Mouse (Mus musculus) layer of hippocampus, adult 8-10 months (tissue): ENCODE data around the gene Tpsb2. TPM values are rescaled to one million over a fixed set of nuclear protein-coding genes. Genes with fewer than 3 reads are reported as not detected.
A peak's percentile ranks its signal among the peaks of the same experiment; 100 is the strongest.

Source experiments
- DNase-seq, 2 experiments: peaks; one replicate each; pipeline ENCODE4 v3.0.0; 2022; ENCODE audit warnings: low spot score in 2 of 2
- total RNA-seq, 4 experiments: library from RNA; stranded (reverse); gene quantifications; 2 replicates each; pipeline ENCODE4 v1.2.4; 2022

The Tpsb2 gene
- total RNA-seq, 4 experiments from 2014 or later, result 0.31 to 1.0 (median 0.59) TPM

GRCm38 (mm10) chr17:25406011-25406441 is 39.9 kb downstream of the Tpsb2 start:
- DNase-seq, result peak in 1 of 2 experiments; percentile 52

DNA sequence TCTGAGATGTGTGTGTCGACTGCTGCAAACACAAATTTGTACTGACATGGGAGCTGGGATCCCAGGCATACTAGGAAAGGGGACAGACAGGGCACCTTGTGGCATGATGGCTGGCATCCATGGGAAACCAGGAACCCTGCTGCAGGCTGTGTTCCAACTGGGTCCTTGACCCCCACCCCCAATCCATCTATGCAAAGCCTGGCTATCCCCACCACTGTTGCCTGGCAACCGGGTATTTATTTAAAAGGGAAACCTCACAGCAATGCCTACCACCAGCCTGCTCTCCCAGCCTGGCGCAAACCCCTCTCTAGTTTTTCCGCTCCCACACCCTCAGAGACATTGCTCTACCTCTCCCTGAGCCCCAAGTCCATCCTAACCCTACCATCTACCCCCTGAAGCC is 41.2 kb downstream of the Tpsb2 start:
- DNase-seq, result no peak

DNA sequence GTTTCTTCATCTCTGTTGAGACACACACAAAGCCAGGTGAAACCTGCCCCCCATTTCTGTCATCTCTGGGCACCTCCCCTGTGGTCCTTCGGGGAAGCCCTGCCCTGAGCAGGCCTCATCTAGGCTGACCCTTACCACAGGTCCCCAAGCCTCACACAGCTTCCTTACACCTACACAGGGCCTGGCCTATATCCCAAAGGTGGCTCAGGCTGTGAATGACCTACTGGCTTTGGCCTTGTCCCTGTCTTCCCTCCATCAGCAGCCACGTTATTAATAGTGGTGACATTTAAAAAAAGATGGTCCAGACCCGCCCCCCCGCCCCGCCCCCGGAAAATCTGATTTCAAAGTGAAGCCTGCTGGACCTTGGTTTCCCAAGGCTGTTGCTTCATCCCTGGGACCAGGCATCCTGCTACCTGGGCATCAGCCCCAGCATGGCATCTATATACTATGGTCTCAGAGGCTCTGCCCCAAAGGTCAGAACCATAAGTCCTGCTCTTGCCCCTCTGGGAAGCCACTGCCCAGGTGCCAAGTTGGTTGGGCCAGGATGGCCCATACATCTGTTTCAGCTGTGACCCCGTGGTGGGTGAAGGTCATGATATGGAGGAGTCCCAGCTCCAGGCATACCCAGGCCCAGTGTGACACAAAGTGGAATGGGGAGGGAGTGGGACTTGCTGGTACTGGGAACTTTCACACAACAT is 42.3 kb downstream of the Tpsb2 start:
- no peak for DNase-seq

- no peak for DNase-seq
Observed at GRCm38 (mm10) chr17:25409621-25410020, 43.5 kb downstream of the Tpsb2 start.

DNA sequence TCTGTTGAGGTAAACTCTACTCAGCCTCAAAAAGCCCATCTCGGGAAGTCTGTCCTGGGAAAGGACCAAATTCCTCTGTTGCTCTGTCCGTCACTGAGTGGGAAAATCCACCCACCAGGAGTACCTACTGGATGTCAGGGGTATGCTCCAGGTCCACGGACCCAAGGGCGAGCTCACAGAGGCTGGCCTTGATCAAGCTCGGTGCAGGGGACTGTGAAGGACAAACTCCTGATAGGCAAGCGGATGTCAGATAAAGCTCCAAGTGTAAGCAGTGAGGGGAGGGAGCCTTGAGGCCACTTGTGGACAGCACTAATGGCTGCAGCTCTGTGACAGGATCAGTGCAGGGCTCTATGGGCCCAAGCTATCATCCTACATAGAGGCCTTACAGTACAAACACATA is 44.1 kb downstream of the Tpsb2 start:
- no peak for DNase-seq

- DNase-seq, result no peak
Observed at GRCm38 (mm10) chr17:25410786-25411185, 44.7 kb downstream of the Tpsb2 start.

- DNase-seq, result no peak
Observed at GRCm38 (mm10) chr17:25411251-25411650, 45.1 kb downstream of the Tpsb2 start.

DNA sequence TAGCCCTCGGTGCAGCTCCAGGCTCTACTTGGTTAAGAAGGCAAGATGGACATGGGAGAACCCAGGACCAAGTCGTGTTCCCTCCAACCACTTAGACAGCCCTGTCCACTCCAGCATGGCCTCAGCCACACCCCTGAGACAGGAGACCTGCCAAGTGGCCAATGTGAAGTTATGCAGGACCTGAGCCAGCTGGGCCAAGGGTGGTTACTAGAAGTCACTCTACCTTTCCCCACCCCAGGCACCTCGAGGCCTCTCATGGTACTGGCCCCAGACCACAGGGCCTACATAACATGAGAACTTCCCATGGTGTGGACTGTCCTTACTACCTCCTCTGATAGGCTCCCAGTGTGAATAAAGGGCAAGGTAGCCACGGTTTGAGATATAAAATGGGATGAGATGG is 48.1 kb downstream of the Tpsb2 start:
- DNase-seq, result no peak

DNA sequence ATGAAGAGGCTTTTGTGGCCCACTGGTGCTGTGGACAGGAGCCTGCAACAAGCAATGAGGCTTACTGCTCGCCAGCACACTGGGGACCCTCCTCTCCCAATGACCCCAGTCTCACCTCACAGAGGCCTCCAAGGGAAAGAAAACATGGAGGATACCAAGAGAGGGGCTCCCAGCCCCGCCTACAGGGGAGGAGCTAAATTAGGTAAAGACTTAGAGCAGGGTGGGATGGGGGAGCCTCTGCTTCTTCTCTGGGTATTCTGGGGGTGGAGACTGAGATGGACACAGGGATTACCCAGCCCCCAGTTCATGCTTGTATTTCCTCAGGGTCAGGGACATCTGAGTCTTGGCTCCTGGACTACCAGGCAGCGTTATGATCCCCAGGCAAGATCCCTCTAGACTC is 48.8 kb downstream of the Tpsb2 start:
- no peak for DNase-seq

GRCm38 (mm10) chr17:25415421-25415913 is 49.4 kb downstream of the Tpsb2 start:
- no peak for DNase-seq

GRCm38 (mm10) chr17:25416219-25416618 is 50.1 kb downstream of the Tpsb2 start:
- DNase-seq, result no peak

DNA sequence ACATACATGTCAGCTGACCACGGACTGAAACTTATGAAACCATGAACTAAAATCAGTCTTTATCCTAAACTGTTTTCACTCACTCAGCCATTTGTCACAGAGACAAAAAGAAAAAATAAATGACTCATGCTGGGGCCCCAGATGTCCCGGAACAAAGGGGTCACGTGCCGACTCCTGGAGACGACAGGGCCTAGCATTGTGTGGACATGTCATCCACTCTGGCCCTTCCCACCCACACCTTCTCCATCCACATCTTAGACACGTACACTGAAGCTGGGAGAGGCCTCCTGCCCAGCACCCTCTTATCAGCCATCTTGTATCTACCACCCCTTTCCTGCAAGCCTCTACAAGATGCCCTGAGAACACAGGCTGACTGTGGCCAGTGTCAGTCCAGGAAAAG is 51.9 kb downstream of the Tpsb2 start:
- no peak for DNase-seq

Other genes with a start within 250 kb of the Tpsb2 start
- gene Ptx4, start 245.5 kb upstream of the Tpsb2 start, total RNA-seq, result 1 to 10 TPM in 3 of 4 experiments, under 1 TPM in 1; 0.89 to 3.9 (median 1.8) TPM
- gene Clcn7, start 232.9 kb upstream of the Tpsb2 start, total RNA-seq, result 10 to 100 TPM; 54.7 to 61.5 (median 58.9) TPM
- under 1 TPM in 1 of 4 experiments, not detected in 3; 0.18 TPM for gene Ccdc154, start 203.8 kb upstream of the Tpsb2 start, total RNA-seq
- not detected for gene Gm38655, start 190.8 kb upstream of the Tpsb2 start, total RNA-seq
- 10 to 100 TPM; 19.7 to 21.1 (median 20.8) TPM for gene BC003965, start 181.8 kb upstream of the Tpsb2 start, total RNA-seq
- gene Unkl, start 177.9 kb upstream of the Tpsb2 start, total RNA-seq, result 10 to 100 TPM; 36.0 to 42.6 (median 39.6) TPM
- 10 to 100 TPM; 70.8 to 79.1 (median 76.3) TPM for gene Gnptg, start 126.2 kb upstream of the Tpsb2 start, total RNA-seq
- 10 to 100 TPM; 22.9 to 28.4 (median 24.9) TPM for gene Tsr3, start 126.1 kb upstream of the Tpsb2 start, total RNA-seq
- 10 to 100 TPM in 3 of 4 experiments, 1 to 10 TPM in 1; 9.6 to 16.7 (median 11.0) TPM for gene Baiap3, start 109.9 kb upstream of the Tpsb2 start, total RNA-seq
- gene Ube2i, start 91.7 kb upstream of the Tpsb2 start, total RNA-seq, result 100 to 1,000 TPM; 212 to 231 (median 228) TPM
- gene Prss34, start 67.9 kb upstream of the Tpsb2 start, total RNA-seq, result not detected
- gene Prss28, start 57.7 kb upstream of the Tpsb2 start, total RNA-seq, result not detected
- gene Prss29, start 47.7 kb upstream of the Tpsb2 start, total RNA-seq, result not detected
- gene Tpsab1, start 20.7 kb upstream of the Tpsb2 start, total RNA-seq, result not detected
- under 1 TPM in 1 of 4 experiments, not detected in 3; 0.47 TPM for gene Tpsg1, start 3.0 kb downstream of the Tpsb2 start, total RNA-seq
- gene Cacna1h, start 67.5 kb downstream of the Tpsb2 start, total RNA-seq, result 100 to 1,000 TPM in 2 of 4 experiments, 10 to 100 TPM in 2; 92.8 to 120 (median 105) TPM
- 1 to 10 TPM in 3 of 4 experiments, under 1 TPM in 1; 0.96 to 1.8 (median 1.2) TPM for gene Tekt4, start 88.3 kb downstream of the Tpsb2 start, total RNA-seq
- under 1 TPM in 3 of 4 experiments, not detected in 1; 0.10 to 0.20 (median 0.18) TPM for gene Sstr5, start 131.0 kb downstream of the Tpsb2 start, total RNA-seq
- 10 to 100 TPM; 47.4 to 54.5 (median 52.1) TPM for gene Sox8, start 204.4 kb downstream of the Tpsb2 start, total RNA-seq
- gene Lmf1, start 212.8 kb downstream of the Tpsb2 start, total RNA-seq, result 10 to 100 TPM; 27.0 to 33.4 (median 28.4) TPM